Comparison of ENCODE assay signal across 8 mouse cellular contexts in the genomic region with DNA sequence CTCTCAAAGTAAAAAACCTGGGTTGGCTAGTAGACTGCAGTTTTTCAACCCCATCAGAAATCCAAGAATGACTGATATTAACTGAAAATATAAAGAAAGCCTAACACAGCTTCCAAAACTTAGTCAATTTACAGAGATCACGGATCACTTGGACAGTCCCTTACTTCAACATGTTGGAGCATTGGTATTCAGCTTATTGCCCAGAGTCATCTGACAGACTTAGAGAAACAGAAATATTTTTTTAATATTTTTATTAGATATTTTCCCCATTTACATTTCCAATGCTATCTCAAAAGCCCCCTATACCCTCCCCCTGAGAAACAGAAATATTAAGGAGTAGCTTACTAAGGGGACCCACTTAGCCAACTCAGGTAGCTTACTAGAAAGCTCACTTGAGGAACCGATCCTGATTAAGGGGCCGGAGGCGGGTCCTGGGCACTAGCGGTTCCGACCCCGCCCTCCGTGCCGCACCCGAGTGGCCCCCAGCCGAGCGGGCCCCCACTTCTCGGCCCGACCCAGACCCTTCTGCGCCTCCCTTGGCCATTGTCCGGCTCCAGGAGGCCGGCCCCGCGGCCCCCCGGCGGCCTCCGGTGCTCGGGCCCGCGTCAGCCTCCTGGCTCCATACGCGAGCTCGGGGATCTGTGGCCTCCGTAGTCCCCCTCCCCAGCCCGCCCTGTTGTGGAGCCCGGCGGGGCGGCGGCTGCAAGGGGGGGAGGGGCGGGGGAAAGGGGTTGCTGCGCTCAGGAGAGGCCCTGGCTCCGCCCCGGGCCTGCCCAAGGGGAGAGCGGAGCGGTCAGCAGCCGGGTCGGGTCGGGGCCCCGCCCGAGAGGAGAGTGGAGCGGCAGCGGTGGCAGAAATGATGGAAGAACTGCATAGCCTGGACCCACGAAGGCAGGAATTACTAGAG. TPM values are rescaled to one million over a fixed set of nuclear protein-coding genes. Genes with fewer than 3 reads are reported as not detected.
DNase-seq lines count a peak whose midpoint lies in the region; ATAC-seq and TF ChIP-seq lines count a peak whose summit lies in the region.
"Not testable (repeated sequence)": the region's sequence is repeated elsewhere in the genome, so short reads cannot be mapped to it uniquely, and the experiment has no call there.

No protein-coding gene starts in this region.

- H3K4me3 ChIP-seq in bone marrow, adult 2 months (replicated peaks; ENCODE audit: control insufficient read depth, low read depth, low read length): not testable (repeated sequence)
- H3K4me3 ChIP-seq in heart, embryonic 12.5 days: peak overlapping the region; percentile 50
- peak overlapping the region; percentile 41 for H3K4me3 ChIP-seq in intestine, embryonic 15.5 days (replicated peaks)
- H3K4me3 ChIP-seq in limb, embryonic 15.5 days: peak overlapping the region; percentile 42
- peak overlapping the region; percentile 63 for H3K4me3 ChIP-seq in midbrain, embryonic 10.5 days

- not testable (repeated sequence) for H3K27me3 ChIP-seq in heart, embryonic 12.5 days (replicated peaks); intestine, embryonic 15.5 days (replicated peaks); limb, embryonic 15.5 days; midbrain, embryonic 10.5 days (ENCODE audit: low read depth, poor library complexity, severe bottlenecking)

- peak overlapping the region; percentile 69 for H3K4me2 ChIP-seq in heart, embryonic 12.5 days
- H3K4me2 ChIP-seq in intestine, embryonic 15.5 days (replicated peaks): peak overlapping the region; percentile 67
- H3K4me2 ChIP-seq in limb, embryonic 15.5 days: peak overlapping the region; percentile 58

- 0 out of 2 replicates have a peak, but pooled peaks have one; percentile 30 for ATAC-seq in erythroid progenitor cell, adult 5-6 weeks (replicated peaks; ENCODE audit: low FRiP score, poor library complexity, severe bottlenecking)
- peak; percentile 95 for ATAC-seq in heart, embryonic 12.5 days (ENCODE audit: insufficient number of reproducible peaks, low FRiP score)
- peak; percentile 100 for ATAC-seq in intestine, embryonic 15.5 days
- ATAC-seq in limb, embryonic 15.5 days (ENCODE audit: insufficient number of reproducible peaks, low FRiP score, low TSS enrichment, low read depth): peak; percentile 86

- not testable (repeated sequence) for TF ChIP-seq CTCF in bone marrow, adult 2 months (IDR thresholded peaks at IDR 0.05; ENCODE audit: control insufficient read depth, insufficient read depth, low read length)

- peaks cover 11% of the 10 kb centered on the region for H3K9me3 ChIP-seq in heart, embryonic 12.5 days (replicated peaks)
- not testable (repeated sequence) for H3K9me3 ChIP-seq in intestine, embryonic 15.5 days
- H3K9me3 ChIP-seq in limb, embryonic 15.5 days: peaks cover 30% of the 10 kb centered on the region; the same call in 1 of the 2 replicates
- peaks cover 51% of the 10 kb centered on the region for H3K9me3 ChIP-seq in midbrain, embryonic 10.5 days (replicated peaks)

- not testable (repeated sequence) for H3K4me1 ChIP-seq in bone marrow, adult 2 months (ENCODE audit: control insufficient read depth, insufficient read depth, low read length); heart, embryonic 12.5 days (replicated peaks); intestine, embryonic 15.5 days (replicated peaks); limb, embryonic 15.5 days; midbrain, embryonic 10.5 days

- not testable (repeated sequence) for H3K36me3 ChIP-seq in heart, embryonic 12.5 days; intestine, embryonic 15.5 days; limb, embryonic 15.5 days; midbrain, embryonic 10.5 days

- WGBS in bone marrow, adult 2 months: 9% methylated on average over 48 of the region's 48 CpGs
- WGBS in heart, embryonic 12.5 days: 8% methylated on average over 47 of the region's 48 CpGs
- 8% methylated on average over 47 of the region's 48 CpGs for WGBS in intestine, embryonic 15.5 days
- 8% methylated on average over 47 of the region's 48 CpGs for WGBS in limb, embryonic 15.5 days
- 9% methylated on average over 48 of the region's 48 CpGs for WGBS in midbrain, embryonic 10.5 days

- peak overlapping the region; percentile 70 for H3K9ac ChIP-seq in heart, embryonic 12.5 days
- peak overlapping the region; percentile 43 for H3K9ac ChIP-seq in intestine, embryonic 15.5 days
- peak overlapping the region; percentile 37 for H3K9ac ChIP-seq in limb, embryonic 15.5 days

- DNase-seq in midbrain, embryonic 10.5 days (ENCODE audit: low spot score): peak; percentile 92
- DNase-seq in retina, postnatal 1 day: peak; percentile 80
- DNase-seq in yolk sac, embryonic 10.5 days (ENCODE audit: low spot score): peak; percentile 89

- not testable (repeated sequence) for TF ChIP-seq POLR2A in bone marrow, adult 2 months (IDR thresholded peaks at IDR 0.05; ENCODE audit: borderline replicate concordance, control insufficient read depth, low read depth, low read length)

- peak overlapping the region; percentile 21; the same call in 1 of the 2 replicates for H3K27ac ChIP-seq in bone marrow, adult 2 months (ENCODE audit: control insufficient read depth, insufficient read depth, low read depth, low read length, poor library complexity)
- H3K27ac ChIP-seq in heart, embryonic 12.5 days (ENCODE audit: poor library complexity, severe bottlenecking); intestine, embryonic 15.5 days; limb, embryonic 15.5 days: not testable (repeated sequence)
- peak overlapping the region; percentile 92 for H3K27ac ChIP-seq in midbrain, embryonic 10.5 days (replicated peaks)

RNA-seq across cellular contexts. Expression of gene Zfp991, which starts 7.2 kb away (rescaled TPM):
- polyA plus RNA-seq in bone marrow, adult 2 months (2011; ENCODE audit: insufficient read depth, insufficient read length, low replicate concordance, missing spikeins): 2.6 and 13.8 TPM in 2 replicates
- 5.9 and 7.9 TPM in 2 replicates for total RNA-seq in erythroid progenitor cell, adult 5-6 weeks (2015; ENCODE audit: low replicate concordance)
- 5.1 and 16.9 TPM in 2 replicates for total RNA-seq in erythroid progenitor cell, adult 5-6 weeks (2017; ENCODE audit: low replicate concordance)
- polyA plus RNA-seq in heart, embryonic 12.5 days (2016; fragmentation: Nextera tagmentation; extraction: Ambion mirVana): 6.9 and 7.8 TPM in 2 replicates
- 8.7 and 8.9 TPM in 2 replicates for polyA plus RNA-seq in intestine, embryonic 15.5 days (2015; fragmentation: Nextera tagmentation; extraction: Ambion mirVana)
- polyA plus RNA-seq in limb, embryonic 15.5 days (2015; fragmentation: Nextera tagmentation; extraction: Ambion mirVana): 5.6 and 6.5 TPM in 2 replicates
- 6.5 and 7.7 TPM in 2 replicates for polyA plus RNA-seq in midbrain, embryonic 10.5 days (2016; fragmentation: Nextera tagmentation; extraction: Ambion mirVana)

Comparison
In these comparisons a context has a peak if more than half of its experiments do, and no peak if none do; other contexts are left out.
1. ATAC-seq: peak in every context shown above with its lines; median percentile 100 in intestine, embryonic 15.5 days; 95 in heart, embryonic 12.5 days; 86 in limb, embryonic 15.5 days; 30 in erythroid progenitor cell, adult 5-6 weeks.